Mouse (Mus musculus): Measurements from ENCODE around the gene Sox5. TPM values are rescaled to one million over a fixed set of nuclear protein-coding genes. Genes with fewer than 3 reads are reported as not detected.

The Sox5 gene
- polyA plus RNA-seq, 1 experiment from 2014 or later, result 38.9 TPM

GRCm38 (mm10) chr6:144398115-144398514 is 383.7 kb downstream of the Sox5 start:
- Histone ChIP-seq H3K4me3 (no peak overlapping the region), H3K9me3 (no peaks in the 10 kb centered on the region), H3K27ac (replicated peaks) (no peak overlapping the region), H3K9ac (no peak overlapping the region), H3K36me3 (no peaks in the 10 kb centered on the region), H3K4me2 (peak overlapping the region; percentile 13; the same call in 1 of the 2 replicates), H3K4me1 (replicated peaks) (peaks cover 7% of the 10 kb centered on the region), H3K27me3 (no peaks in the 10 kb centered on the region)
- 22% methylated on average over 10 of the region's 10 CpGs for WGBS
- ATAC-seq (ENCODE audit: low FRiP score, low read depth), result no peak

GRCm38 (mm10) chr6:144393151-144393550 is 388.6 kb downstream of the Sox5 start:
- H3K4me1 ChIP-seq (replicated peaks), result peaks cover 4% of the 10 kb centered on the region
- H3K9ac ChIP-seq, result no peak overlapping the region
- H3K4me2 ChIP-seq, result no peak overlapping the region
- H3K27ac ChIP-seq (replicated peaks), result 0 out of 2 replicates have a peak overlapping the region, but pooled peaks have one; percentile 4
- H3K36me3 ChIP-seq, result no peaks in the 10 kb centered on the region
- 66% methylated on average over 6 of the region's 6 CpGs for WGBS
- no peak for ATAC-seq (ENCODE audit: low FRiP score, low read depth)
- H3K4me3 ChIP-seq, result no peak overlapping the region
- H3K27me3 ChIP-seq, result no peaks in the 10 kb centered on the region
- H3K9me3 ChIP-seq, result no peaks in the 10 kb centered on the region

GRCm38 (mm10) chr6:144389333-144390054 is 392.3 kb downstream of the Sox5 start:
- Histone ChIP-seq H3K4me2 (no peak overlapping the region), H3K9ac (no peak overlapping the region), H3K4me1 (replicated peaks) (no peaks in the 10 kb centered on the region; the same call in 1 of the 2 replicates), H3K4me3 (no peak overlapping the region), H3K36me3 (no peaks in the 10 kb centered on the region), H3K27ac (replicated peaks) (no peak overlapping the region), H3K9me3 (no peaks in the 10 kb centered on the region), H3K27me3 (no peaks in the 10 kb centered on the region)
- no peak for ATAC-seq (ENCODE audit: low FRiP score, low read depth)
- 79% methylated on average over 14 of the region's 14 CpGs for WGBS

- Histone ChIP-seq H3K9ac (no peak overlapping the region), H3K4me3 (no peak overlapping the region), H3K9me3 (no peaks in the 10 kb centered on the region), H3K4me2 (0 out of 2 replicates have a peak overlapping the region, but pooled peaks have one; percentile 23), H3K27me3 (no peaks in the 10 kb centered on the region), H3K27ac (replicated peaks) (no peak overlapping the region), H3K4me1 (replicated peaks) (no peaks in the 10 kb centered on the region; the same call in 1 of the 2 replicates), H3K36me3 (no peaks in the 10 kb centered on the region)
- 61% methylated on average over 17 of the region's 17 CpGs for WGBS
- ATAC-seq (ENCODE audit: low FRiP score, low read depth), result no peak
Measured at GRCm38 (mm10) chr6:144387539-144388255, 394.1 kb downstream of the Sox5 start.

GRCm38 (mm10) chr6:144380641-144381040 is 401.1 kb downstream of the Sox5 start:
- Histone ChIP-seq H3K27me3 (no peaks in the 10 kb centered on the region), H3K4me1 (replicated peaks) (no peaks in the 10 kb centered on the region), H3K9ac (no peak overlapping the region), H3K27ac (replicated peaks) (no peak overlapping the region), H3K9me3 (no peaks in the 10 kb centered on the region), H3K4me2 (no peak overlapping the region), H3K4me3 (no peak overlapping the region), H3K36me3 (no peaks in the 10 kb centered on the region)
- 82% methylated on average over 6 of the region's 6 CpGs for WGBS
- ATAC-seq (ENCODE audit: low FRiP score, low read depth), result no peak

- no peak for ATAC-seq (ENCODE audit: low FRiP score, low read depth)
- Histone ChIP-seq H3K9ac (no peak overlapping the region), H3K36me3 (no peaks in the 10 kb centered on the region), H3K27ac (replicated peaks) (no peak overlapping the region), H3K9me3 (no peaks in the 10 kb centered on the region), H3K4me3 (no peak overlapping the region), H3K27me3 (no peaks in the 10 kb centered on the region), H3K4me2 (no peak overlapping the region), H3K4me1 (replicated peaks) (no peaks in the 10 kb centered on the region)
- 73% methylated on average over 15 of the region's 15 CpGs for WGBS
Measured at GRCm38 (mm10) chr6:144380171-144380570, 401.6 kb downstream of the Sox5 start.

- H3K4me2 ChIP-seq, result no peak overlapping the region
- no peaks in the 10 kb centered on the region for H3K27me3 ChIP-seq
- no peak overlapping the region for H3K9ac ChIP-seq
- no peaks in the 10 kb centered on the region for H3K36me3 ChIP-seq
- H3K9me3 ChIP-seq, result no peaks in the 10 kb centered on the region
- 93% methylated on average over 11 of the region's 11 CpGs for WGBS
- no peak overlapping the region for H3K4me3 ChIP-seq
- no peaks in the 10 kb centered on the region for H3K4me1 ChIP-seq (replicated peaks)
- H3K27ac ChIP-seq (replicated peaks), result no peak overlapping the region
- ATAC-seq (ENCODE audit: low FRiP score, low read depth), result no peak
Measured at GRCm38 (mm10) chr6:144374810-144375209, 407.0 kb downstream of the Sox5 start.

- no peak for ATAC-seq (ENCODE audit: low FRiP score, low read depth)
- Histone ChIP-seq H3K27me3 (no peaks in the 10 kb centered on the region), H3K4me2 (no peak overlapping the region), H3K4me3 (no peak overlapping the region), H3K4me1 (replicated peaks) (0 out of 2 replicates have a peak, but pooled peaks cover 3% of the 10 kb centered on the region), H3K27ac (replicated peaks) (no peak overlapping the region), H3K9me3 (no peaks in the 10 kb centered on the region), H3K36me3 (no peaks in the 10 kb centered on the region), H3K9ac (no peak overlapping the region)
- WGBS, result 45% methylated on average over 10 of the region's 10 CpGs
Measured at GRCm38 (mm10) chr6:144370699-144371098, 411.1 kb downstream of the Sox5 start.

GRCm38 (mm10) chr6:144367626-144368077 is 414.1 kb downstream of the Sox5 start:
- ATAC-seq (ENCODE audit: low FRiP score, low read depth), result peak; percentile 85
- 0 out of 2 replicates have a peak, but pooled peaks cover 3% of the 10 kb centered on the region for H3K4me1 ChIP-seq (replicated peaks)
- H3K27ac ChIP-seq (replicated peaks), result 0 out of 2 replicates have a peak overlapping the region, but pooled peaks have one; percentile 18
- no peak overlapping the region for H3K9ac ChIP-seq
- WGBS, result 51% methylated on average over 11 of the region's 11 CpGs
- peak overlapping the region; percentile 20; the same call in 1 of the 2 replicates for H3K4me2 ChIP-seq
- no peaks in the 10 kb centered on the region for H3K36me3 ChIP-seq
- H3K27me3 ChIP-seq, result no peaks in the 10 kb centered on the region
- no peaks in the 10 kb centered on the region for H3K9me3 ChIP-seq
- no peak overlapping the region for H3K4me3 ChIP-seq

GRCm38 (mm10) chr6:144361267-144362038 is 420.3 kb downstream of the Sox5 start:
- H3K4me1 ChIP-seq (replicated peaks), result peaks cover 7% of the 10 kb centered on the region; the same call in 1 of the 2 replicates
- H3K27me3 ChIP-seq, result 0 out of 2 replicates have a peak, but pooled peaks cover 3% of the 10 kb centered on the region
- no peaks in the 10 kb centered on the region for H3K36me3 ChIP-seq
- no peak overlapping the region for H3K4me3 ChIP-seq
- 11% methylated on average over 5 of the region's 5 CpGs for WGBS
- H3K4me2 ChIP-seq, result no peak overlapping the region
- no peak overlapping the region for H3K9ac ChIP-seq
- no peak overlapping the region for H3K27ac ChIP-seq (replicated peaks)
- no peak for ATAC-seq (ENCODE audit: low FRiP score, low read depth)
- no peaks in the 10 kb centered on the region for H3K9me3 ChIP-seq

GRCm38 (mm10) chr6:144357081-144357480 is 424.7 kb downstream of the Sox5 start:
- Histone ChIP-seq H3K27ac (replicated peaks) (no peak overlapping the region), H3K27me3 (0 out of 2 replicates have a peak, but pooled peaks cover 3% of the 10 kb centered on the region), H3K36me3 (no peaks in the 10 kb centered on the region), H3K4me2 (no peak overlapping the region), H3K4me1 (replicated peaks) (peaks cover 7% of the 10 kb centered on the region; the same call in 1 of the 2 replicates), H3K4me3 (no peak overlapping the region), H3K9me3 (no peaks in the 10 kb centered on the region), H3K9ac (no peak overlapping the region)
- no peak for ATAC-seq (ENCODE audit: low FRiP score, low read depth)
- 93% methylated on average over 4 of the region's 4 CpGs for WGBS

All from hindbrain, embryonic 15.5 days (tissue).